Mouse (Mus musculus) midbrain, postnatal 0 days (tissue): ENCODE measurements around the gene Crtac1. TPM values are rescaled to one million over a fixed set of nuclear protein-coding genes. Genes with fewer than 3 reads are reported as not detected.

Source experiments
- ATAC-seq: fragments of 200-750 bp; cut with Nextera tagmentation; 2 replicates; pipeline ENCODE4 v1.8.0; 2017; ENCODE audit warnings: moderate number of reproducible peaks, mild to moderate bottlenecking, moderate TSS enrichment, moderate library complexity; ENCODE audit not compliant: low FRiP score
- DNase-seq: peaks from one replicate; pipeline ENCODE4 v3.0.0-alpha.2; 2015; ENCODE audit warnings: low spot score
- H3K27ac ChIP-seq: fragments of 300-500 bp; sonication (generic); 2 replicates; pipeline ENCODE4 v1.5.1; 2014; ENCODE audit warnings: low read depth, mild to moderate bottlenecking, low read length, mixed read lengths
- H3K27me3 ChIP-seq: fragments of 300-500 bp; sonication (generic); 2 replicates; pipeline ENCODE4 v1.6.1; 2014; ENCODE audit warnings: low read length, control low read depth, mixed read lengths; ENCODE audit not compliant: insufficient read depth
- H3K36me3 ChIP-seq: fragments of 300-500 bp; sonication (generic); 2 replicates; pipeline ENCODE4 v1.6.1; 2014; ENCODE audit warnings: low read length, control low read depth, mixed read lengths; ENCODE audit not compliant: insufficient read depth
- H3K4me1 ChIP-seq: fragments of 300-500 bp; sonication (generic); 2 replicates; pipeline ENCODE4 v1.6.1; 2014; ENCODE audit warnings: mild to moderate bottlenecking, control low read depth, antibody characterized with exemption, low read length, mixed read lengths; ENCODE audit not compliant: insufficient read depth
- H3K4me2 ChIP-seq: fragments of 300-500 bp; sonication (generic); 2 replicates; pipeline ENCODE4 v1.6.1; 2014; ENCODE audit warnings: low read depth, mild to moderate bottlenecking, low read length, mixed read lengths; ENCODE audit not compliant: poor library complexity, severe bottlenecking
- H3K4me3 ChIP-seq: fragments of 300-500 bp; sonication (generic); 2 replicates; pipeline ENCODE4 v1.5.1; 2014; ENCODE audit warnings: low read depth, mild to moderate bottlenecking, low read length, moderate library complexity
- H3K9ac ChIP-seq: fragments of 300-500 bp; sonication (generic); replicated peaks from 2 replicates; pipeline ENCODE4 v1.6.1; 2014; ENCODE audit warnings: mild to moderate bottlenecking, low read length, moderate library complexity, mixed read lengths; ENCODE audit not compliant: poor library complexity, severe bottlenecking
- H3K9me3 ChIP-seq: fragments of 300-500 bp; sonication (generic); 2 replicates; pipeline ENCODE4 v1.6.1; 2016; ENCODE audit warnings: low read length, control low read depth
- CTCF ChIP-seq: IDR thresholded peaks from 2 replicates; pipeline ENCODE4 v1.5.1; 2016; ENCODE audit warnings: antibody characterized with exemption, mild to moderate bottlenecking
- WGBS: fragments of 180-500 bp; shearing (Covaris S2); extraction: QIAGEN DNeasy Blood & Tissue Kit; methylation state at CpG from one replicate; pipeline ENCODE4 v1.1.7; 2014; 5-methylcytosine and 5-hydroxymethylcytosine counted together
- polyA plus RNA-seq: library from polyadenylated mRNA; unstranded; fragments of >200 nt; fragmentation: Nextera tagmentation; extraction: Ambion mirVana; gene quantifications from 2 replicates; pipeline ENCODE4 v1.2.1, GENCODE M21; 2015
- total RNA-seq: library from RNA; depleted of rRNA; stranded (reverse); fragments of >200 nt; gene quantifications from 2 replicates; pipeline ENCODE4 v1.2.3, GENCODE M21; 2014

Gene Crtac1
- total and polyA plus RNA-seq, 2 experiments from 2014 or later: 22.0 to 40.7 TPM

GRCm38 (mm10) chr19:42432761-42433160 lies 1.2 kb upstream of the Crtac1 start:
- peak overlapping the region; percentile 79 for H3K27ac ChIP-seq
- H3K36me3 ChIP-seq: no peaks in the 10 kb centered on the region
- H3K4me3 ChIP-seq: peak overlapping the region; percentile 62
- 39% methylated on average over 8 of the region's 8 CpGs for WGBS
- no peaks in the 10 kb centered on the region; the same call in 1 of the 2 replicates for H3K27me3 ChIP-seq
- DNase-seq (no peak), ATAC-seq (no peak)
- TF ChIP-seq CTCF: no peak
- H3K9me3 ChIP-seq: no peaks in the 10 kb centered on the region
- H3K4me1 ChIP-seq: no peaks in the 10 kb centered on the region
- H3K9ac ChIP-seq: peak overlapping the region; percentile 86
- peak overlapping the region; percentile 79 for H3K4me2 ChIP-seq

DNA sequence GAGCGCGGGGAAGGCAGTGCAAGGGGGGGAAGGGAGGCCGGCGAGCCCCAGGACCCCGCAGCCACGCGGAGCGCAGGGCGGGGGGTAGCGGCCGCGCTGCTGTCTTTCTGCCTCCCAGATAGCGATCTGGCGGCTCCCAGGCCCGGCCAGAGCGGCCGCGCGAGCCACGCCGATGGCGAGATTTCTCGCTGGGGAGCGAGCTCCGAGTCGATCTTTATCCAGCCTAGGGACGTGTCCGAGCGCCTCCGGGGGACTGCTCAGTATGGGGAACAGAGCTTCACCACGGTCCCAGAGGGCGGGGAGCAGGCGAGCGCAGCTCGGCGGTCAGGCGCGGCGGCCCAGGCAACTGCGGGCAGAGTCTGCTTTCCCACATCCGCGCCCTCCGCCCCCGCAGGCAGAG lies 608 bp upstream of the Crtac1 start:
- H3K9me3 ChIP-seq: no peaks in the 10 kb centered on the region
- no peaks in the 10 kb centered on the region for H3K36me3 ChIP-seq
- DNase-seq: peak; percentile 56
- peak overlapping the region; percentile 79 for H3K4me2 ChIP-seq
- peak overlapping the region; percentile 62 for H3K4me3 ChIP-seq
- no peaks in the 10 kb centered on the region; the same call in 1 of the 2 replicates for H3K27me3 ChIP-seq
- ATAC-seq: peak; percentile 76
- TF ChIP-seq CTCF: no peak
- peak overlapping the region; percentile 79 for H3K27ac ChIP-seq
- no peaks in the 10 kb centered on the region for H3K4me1 ChIP-seq
- peak overlapping the region; percentile 86 for H3K9ac ChIP-seq
- WGBS: 2% methylated on average over 30 of the region's 44 CpGs

GRCm38 (mm10) chr19:42430981-42431380 lies 602 bp downstream of the Crtac1 start:
- H3K4me3 ChIP-seq: peak overlapping the region; percentile 62
- no peaks in the 10 kb centered on the region for H3K9me3 ChIP-seq
- H3K27ac ChIP-seq: no peak overlapping the region
- DNase-seq (no peak), ATAC-seq (no peak)
- H3K4me2 ChIP-seq: peak overlapping the region; percentile 79
- no peaks in the 10 kb centered on the region for H3K36me3 ChIP-seq
- H3K27me3 ChIP-seq: no peaks in the 10 kb centered on the region; the same call in 1 of the 2 replicates
- no peak for TF ChIP-seq CTCF
- H3K4me1 ChIP-seq: no peaks in the 10 kb centered on the region
- WGBS: under 1% methylated on average over 19 of the region's 19 CpGs
- peak overlapping the region; percentile 86 for H3K9ac ChIP-seq

DNA sequence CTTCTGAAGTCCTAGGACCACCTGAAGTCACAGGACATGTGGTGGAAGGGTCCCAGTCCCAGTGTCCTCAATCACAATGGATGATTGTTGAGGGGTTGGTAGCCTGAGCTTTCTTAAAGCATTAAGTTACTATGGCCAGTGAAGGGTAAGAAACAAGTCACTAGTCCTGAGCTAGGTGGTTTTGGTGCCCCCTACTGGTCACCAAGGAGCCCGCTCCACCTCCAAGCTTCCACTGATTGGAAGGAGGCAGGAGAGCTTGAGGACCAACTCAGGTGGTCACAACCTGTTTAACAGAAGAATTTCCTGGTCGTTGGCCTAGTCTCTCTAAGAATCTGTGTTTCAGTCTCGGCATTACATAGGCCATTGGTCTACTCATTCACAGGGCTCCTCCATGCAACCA lies 2.2 kb downstream of the Crtac1 start:
- H3K27me3 ChIP-seq: no peaks in the 10 kb centered on the region

DNA sequence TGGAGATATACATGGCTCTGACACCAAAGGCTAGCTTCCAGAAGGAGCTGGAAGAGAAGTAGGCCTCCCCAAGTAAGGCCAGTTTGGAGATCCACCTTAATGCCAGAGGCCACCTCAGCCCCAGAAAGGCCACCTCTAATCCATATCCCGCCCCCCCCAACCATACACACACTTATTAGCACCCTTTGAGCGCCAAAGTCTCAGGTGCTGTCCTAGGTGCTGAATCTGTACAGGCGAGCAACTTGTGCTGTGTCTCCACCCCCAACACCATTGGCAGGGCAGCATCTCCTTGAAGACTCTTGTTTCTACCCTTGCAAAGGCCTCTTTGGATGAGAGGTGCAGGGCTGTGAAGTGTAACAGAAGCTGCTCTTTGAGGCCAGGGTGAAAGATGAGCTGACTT lies 6.4 kb downstream of the Crtac1 start:
- no peak overlapping the region for H3K4me3 ChIP-seq
- no peaks in the 10 kb centered on the region for H3K27me3 ChIP-seq
- ATAC-seq (no peak), DNase-seq (no peak)
- H3K9ac ChIP-seq: no peak overlapping the region
- no peaks in the 10 kb centered on the region for H3K9me3 ChIP-seq
- no peak overlapping the region for H3K27ac ChIP-seq
- H3K4me2 ChIP-seq: no peak overlapping the region
- 30% methylated on average over 3 of the region's 3 CpGs for WGBS
- H3K36me3 ChIP-seq: no peaks in the 10 kb centered on the region
- H3K4me1 ChIP-seq: no peaks in the 10 kb centered on the region
- TF ChIP-seq CTCF: no peak

More for the DNA sequence above, 2.2 kb downstream of the Crtac1 start:
- 21% methylated on average over 3 of the region's 3 CpGs for WGBS
- Histone ChIP-seq H3K4me3 (no peak overlapping the region), H3K9ac (no peak overlapping the region), H3K27ac (no peak overlapping the region), H3K4me1 (no peaks in the 10 kb centered on the region), H3K9me3 (no peaks in the 10 kb centered on the region), H3K4me2 (no peak overlapping the region), H3K36me3 (no peaks in the 10 kb centered on the region)
- ATAC-seq (no peak), DNase-seq (peak; percentile 84)
- TF ChIP-seq CTCF: peak; percentile 80

DNA sequence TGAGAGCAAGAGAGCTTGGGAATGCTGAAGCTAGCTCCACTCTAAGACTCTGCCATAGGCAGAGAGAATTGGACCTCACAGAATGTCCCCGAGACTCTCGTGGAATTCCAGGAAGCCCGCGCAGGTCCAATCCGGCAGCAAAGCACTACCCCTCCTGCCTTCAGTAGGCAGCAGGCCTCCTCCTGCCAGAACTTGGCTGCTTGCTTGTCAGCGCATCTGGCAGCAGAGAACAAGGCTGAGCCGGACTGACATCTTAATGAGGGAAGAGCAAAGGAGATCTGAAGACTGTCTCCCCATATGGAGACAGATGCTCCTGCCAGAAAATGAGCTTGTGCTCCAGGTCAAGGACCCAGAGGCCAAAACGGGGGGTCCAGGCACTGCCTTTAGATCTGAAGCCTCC lies 16.5 kb downstream of the Crtac1 start:
- H3K9me3 ChIP-seq: no peaks in the 10 kb centered on the region
- no peak overlapping the region for H3K4me3 ChIP-seq
- WGBS: 47% methylated on average over 8 of the region's 8 CpGs
- H3K4me1 ChIP-seq: no peaks in the 10 kb centered on the region
- H3K36me3 ChIP-seq: 0 out of 2 replicates have a peak, but pooled peaks cover 3% of the 10 kb centered on the region
- no peak for TF ChIP-seq CTCF
- no peak overlapping the region for H3K9ac ChIP-seq
- no peaks in the 10 kb centered on the region for H3K27me3 ChIP-seq
- ATAC-seq (peak; percentile 13; the same call in 1 of the 2 replicates), DNase-seq (peak; percentile 49)
- H3K4me2 ChIP-seq: no peak overlapping the region
- no peak overlapping the region for H3K27ac ChIP-seq
